Mouse (Mus musculus): ENCODE measurements around the gene Ing4. TPM values are rescaled to one million over a fixed set of nuclear protein-coding genes. Genes with fewer than 3 reads are reported as not detected.

The Ing4 gene
- total RNA-seq, 1 experiment: 32.4 TPM

GRCm38 (mm10) chr6:124999091-124999490, 40.5 kb upstream of the Ing4 start:
- DNase-seq (ENCODE audit: low read depth, low spot score): no peak
- H3K4me3 ChIP-seq (ENCODE audit: insufficient read depth in 1 of 2, low read depth in 1 of 2, low read length in 2 of 2, poor library complexity in 1 of 2, severe bottlenecking in 1 of 2): peak overlapping the region; percentile 46 to 50
- H3K27ac ChIP-seq (ENCODE audit: insufficient read depth, low read depth, low read length, poor library complexity, severe bottlenecking): 0 out of 2 replicates have a peak overlapping the region, but pooled peaks have one; percentile 2

GRCm38 (mm10) chr6:124999546-124999945, 40.0 kb upstream of the Ing4 start:
- peaks cover 3 to 28% of the 10 kb centered on the region in 2 experiments for H3K4me1 ChIP-seq (ENCODE audit: control insufficient read depth in 2 of 2, insufficient read depth in 2 of 2, low read length in 2 of 2, poor library complexity in 1 of 2)
- no peak for TF ChIP-seq ZNF384 (IDR thresholded peaks at IDR 0.05; ENCODE audit: low read depth, low read length)
- no peak for TF ChIP-seq HCFC1 (IDR thresholded peaks at IDR 0.05; ENCODE audit: borderline replicate concordance, insufficient read depth, low read length)
- TF ChIP-seq CHD2 (IDR thresholded peaks at IDR 0.05; ENCODE audit: low read depth, low read length): no peak
- TF ChIP-seq MAFK (IDR thresholded peaks at IDR 0.05; ENCODE audit: insufficient read depth, low read depth, low read length): no peak
- TF ChIP-seq ZC3H11A (IDR thresholded peaks at IDR 0.05; ENCODE audit: borderline replicate concordance, low read depth, low read length): no peak
- H3K9me3 ChIP-seq (ENCODE audit: control insufficient read depth, insufficient read depth, low read depth, low read length): no peaks in the 10 kb centered on the region
- 0 out of 2 replicates have a peak overlapping the region, but pooled peaks have one; percentile 2 for H3K27ac ChIP-seq (ENCODE audit: insufficient read depth, low read depth, low read length, poor library complexity, severe bottlenecking)
- H3K9ac ChIP-seq (ENCODE audit: insufficient read depth, low read depth, low read length, poor library complexity, severe bottlenecking): peak overlapping the region; percentile 48
- DNase-seq (ENCODE audit: low read depth, low spot score): no peak
- peaks cover 10% of the 10 kb centered on the region; the same call in 1 of the 2 replicates for H3K36me3 ChIP-seq (ENCODE audit: control insufficient read depth, insufficient read depth, low read length, poor library complexity, severe bottlenecking)
- H3K4me3 ChIP-seq (ENCODE audit: insufficient read depth in 1 of 2, low read depth in 1 of 2, low read length in 2 of 2, poor library complexity in 1 of 2, severe bottlenecking in 1 of 2): peak overlapping the region; percentile 46 to 50
- in situ Hi-C loops (cut with MboI; ENCODE audit: low sequenced_read_pairs in 2 of 2, unreplicated experiment in 2 of 2): no loop called here

More at GRCm38 (mm10) chr6:124999091-124999490, 40.5 kb upstream of the Ing4 start:
- Histone ChIP-seq H3K9ac (ENCODE audit: insufficient read depth, low read depth, low read length, poor library complexity, severe bottlenecking) (peak overlapping the region; percentile 48), H3K9me3 (ENCODE audit: control insufficient read depth, insufficient read depth, low read depth, low read length) (no peaks in the 10 kb centered on the region), H3K36me3 (ENCODE audit: control insufficient read depth, insufficient read depth, low read length, poor library complexity, severe bottlenecking) (peaks cover 10% of the 10 kb centered on the region; the same call in 1 of the 2 replicates), H3K4me1 (ENCODE audit: control insufficient read depth in 2 of 2, insufficient read depth in 2 of 2, low read length in 2 of 2, poor library complexity in 1 of 2) (peaks cover 3 to 24% of the 10 kb centered on the region in 2 experiments)
- TF ChIP-seq MAFK (IDR thresholded peaks at IDR 0.05; ENCODE audit: insufficient read depth, low read depth, low read length) (no peak), CHD2 (IDR thresholded peaks at IDR 0.05; ENCODE audit: low read depth, low read length) (no peak), ZNF384 (IDR thresholded peaks at IDR 0.05; ENCODE audit: low read depth, low read length) (no peak), HCFC1 (IDR thresholded peaks at IDR 0.05; ENCODE audit: borderline replicate concordance, insufficient read depth, low read length) (no peak), ZC3H11A (IDR thresholded peaks at IDR 0.05; ENCODE audit: borderline replicate concordance, low read depth, low read length) (no peak)
- in situ Hi-C loops (cut with MboI; ENCODE audit: low sequenced_read_pairs in 2 of 2, unreplicated experiment in 2 of 2): no loop called here

GRCm38 (mm10) chr6:125003706-125004105, 35.9 kb upstream of the Ing4 start:
- peaks cover 10% of the 10 kb centered on the region; the same call in 1 of the 2 replicates for H3K36me3 ChIP-seq (ENCODE audit: control insufficient read depth, insufficient read depth, low read length, poor library complexity, severe bottlenecking)
- no peaks in the 10 kb centered on the region for H3K9me3 ChIP-seq (ENCODE audit: control insufficient read depth, insufficient read depth, low read depth, low read length)
- no peak for DNase-seq (ENCODE audit: low read depth, low spot score)
- H3K4me3 ChIP-seq (ENCODE audit: insufficient read depth in 1 of 2, low read depth in 1 of 2, low read length in 2 of 2, poor library complexity in 1 of 2, severe bottlenecking in 1 of 2): no peak overlapping the region
- no peak overlapping the region for H3K9ac ChIP-seq (ENCODE audit: insufficient read depth, low read depth, low read length, poor library complexity, severe bottlenecking)
- H3K27ac ChIP-seq (ENCODE audit: insufficient read depth, low read depth, low read length, poor library complexity, severe bottlenecking): no peak overlapping the region
- peaks cover 6 to 19% of the 10 kb centered on the region in 2 experiments; a peak in 3 of 4 replicates for H3K4me1 ChIP-seq (ENCODE audit: control insufficient read depth in 2 of 2, insufficient read depth in 2 of 2, low read length in 2 of 2, poor library complexity in 1 of 2)
- in situ Hi-C loops (cut with MboI; ENCODE audit: low sequenced_read_pairs in 2 of 2, unreplicated experiment in 2 of 2): no loop called here
- TF ChIP-seq MAFK (IDR thresholded peaks at IDR 0.05; ENCODE audit: insufficient read depth, low read depth, low read length) (no peak), ZC3H11A (IDR thresholded peaks at IDR 0.05; ENCODE audit: borderline replicate concordance, low read depth, low read length) (no peak), CHD2 (IDR thresholded peaks at IDR 0.05; ENCODE audit: low read depth, low read length) (no peak), HCFC1 (IDR thresholded peaks at IDR 0.05; ENCODE audit: borderline replicate concordance, insufficient read depth, low read length) (no peak), ZNF384 (IDR thresholded peaks at IDR 0.05; ENCODE audit: low read depth, low read length) (no peak)

GRCm38 (mm10) chr6:125005086-125005485, 34.5 kb upstream of the Ing4 start:
- Histone ChIP-seq H3K36me3 (ENCODE audit: control insufficient read depth, insufficient read depth, low read length, poor library complexity, severe bottlenecking) (peaks cover 10% of the 10 kb centered on the region; the same call in 1 of the 2 replicates), H3K4me1 (ENCODE audit: control insufficient read depth in 2 of 2, insufficient read depth in 2 of 2, low read length in 2 of 2, poor library complexity in 1 of 2) (peaks cover 6 to 17% of the 10 kb centered on the region in 2 experiments; a peak in 3 of 4 replicates), H3K9me3 (ENCODE audit: control insufficient read depth, insufficient read depth, low read depth, low read length) (no peaks in the 10 kb centered on the region), H3K9ac (ENCODE audit: insufficient read depth, low read depth, low read length, poor library complexity, severe bottlenecking) (no peak overlapping the region), H3K27ac (ENCODE audit: insufficient read depth, low read depth, low read length, poor library complexity, severe bottlenecking) (no peak overlapping the region), H3K4me3 (ENCODE audit: insufficient read depth in 1 of 2, low read depth in 1 of 2, low read length in 2 of 2, poor library complexity in 1 of 2, severe bottlenecking in 1 of 2) (no peak overlapping the region)
- in situ Hi-C loops (cut with MboI; ENCODE audit: low sequenced_read_pairs in 2 of 2, unreplicated experiment in 2 of 2): no loop called here
- TF ChIP-seq CHD2 (IDR thresholded peaks at IDR 0.05; ENCODE audit: low read depth, low read length) (no peak), HCFC1 (IDR thresholded peaks at IDR 0.05; ENCODE audit: borderline replicate concordance, insufficient read depth, low read length) (no peak), ZNF384 (IDR thresholded peaks at IDR 0.05; ENCODE audit: low read depth, low read length) (no peak), MAFK (IDR thresholded peaks at IDR 0.05; ENCODE audit: insufficient read depth, low read depth, low read length) (no peak), ZC3H11A (IDR thresholded peaks at IDR 0.05; ENCODE audit: borderline replicate concordance, low read depth, low read length) (no peak)
- no peak for DNase-seq (ENCODE audit: low read depth, low spot score)

Measured in ES-E14 (cell line).